Mouse (Mus musculus) lung, postnatal 0 days (tissue): ENCODE results near the gene Gm43302.

ENCODE experiments used
- CTCF ChIP-seq: IDR thresholded peaks from 2 replicates; pipeline ENCODE4 v1.5.1; 2016; ENCODE audit warnings: antibody characterized with exemption, mild to moderate bottlenecking
- EP300 ChIP-seq: IDR thresholded peaks from 2 replicates; pipeline ENCODE4 v1.6.1; 2016; ENCODE audit warnings: antibody characterized with exemption, mild to moderate bottlenecking, control low read depth

DNA sequence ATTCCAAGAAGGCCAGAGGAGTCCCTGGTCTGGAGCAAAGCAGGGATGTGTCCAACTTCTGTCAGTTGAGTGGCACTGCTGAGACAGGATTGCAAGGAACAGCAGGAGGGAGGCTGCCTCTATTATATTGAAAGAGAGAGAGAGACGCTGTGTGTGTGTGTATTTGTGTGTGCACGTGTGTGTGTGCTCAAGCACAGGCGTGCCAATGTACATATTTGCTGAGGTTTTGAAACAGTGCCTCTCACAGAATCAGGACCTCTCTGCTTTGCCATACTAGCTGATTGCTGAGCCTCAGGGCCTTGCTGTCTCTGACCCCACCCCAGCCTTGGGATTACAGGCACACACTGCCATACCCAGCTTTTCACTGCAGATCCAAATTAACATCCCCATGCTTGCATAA, 2.3 kb upstream of the Gm43302 start:
- TF ChIP-seq CTCF (no peak), EP300 (no peak)
